Mouse (Mus musculus): ENCODE measurements at regions not wholly inside any gene's neighbourhood (a gene's known extent, or its start where the extent isn't known, plus 50 kb on each side); places are given as distances from the start of the nearest gene placed in this dataset.

- H3K36me3 ChIP-seq (replicated peaks; ENCODE audit: low read length) = peaks cover 4% of the 10 kb centered on the region
- H3K27me3 ChIP-seq (replicated peaks) = peaks cover 67% of the 10 kb centered on the region
Measured at GRCm38 (mm10) chr17:45823501-45823900, 89.9 kb upstream of the 1600014C23Rik start.

GRCm38 (mm10) chr17:45822427-45822826 lies 88.8 kb upstream of the 1600014C23Rik start:
- H3K27me3 ChIP-seq (replicated peaks) = peaks cover 73% of the 10 kb centered on the region
- H3K9me3 ChIP-seq = peaks cover 14% of the 10 kb centered on the region

More at GRCm38 (mm10) chr17:45823501-45823900, 89.9 kb upstream of the 1600014C23Rik start:
- no peak overlapping the region for H3K4me3 ChIP-seq (replicated peaks)
- peaks cover 17% of the 10 kb centered on the region for H3K9me3 ChIP-seq
- peaks cover 31% of the 10 kb centered on the region for H3K4me1 ChIP-seq
- TF ChIP-seq GATA1 (IDR thresholded peaks at IDR 0.05; ENCODE audit: borderline replicate concordance, low read length) = no peak
- TF ChIP-seq FLI1 (IDR thresholded peaks at IDR 0.05; ENCODE audit: low read length) = no peak

GRCm38 (mm10) chr17:45821356-45821755 lies 87.7 kb upstream of the 1600014C23Rik start:
- H3K27me3 ChIP-seq (replicated peaks) = peaks cover 77% of the 10 kb centered on the region
- H3K4me1 ChIP-seq = peaks cover 25% of the 10 kb centered on the region
- no peak overlapping the region for H3K4me3 ChIP-seq (replicated peaks)
- peaks cover 14% of the 10 kb centered on the region for H3K9me3 ChIP-seq
- H3K36me3 ChIP-seq (replicated peaks; ENCODE audit: low read length) = no peaks in the 10 kb centered on the region
- TF ChIP-seq GATA1 (IDR thresholded peaks at IDR 0.05; ENCODE audit: borderline replicate concordance, low read length) (no peak), FLI1 (IDR thresholded peaks at IDR 0.05; ENCODE audit: low read length) (no peak)

More at GRCm38 (mm10) chr17:45822427-45822826, 88.8 kb upstream of the 1600014C23Rik start:
- Histone ChIP-seq H3K4me1 (peaks cover 20% of the 10 kb centered on the region), H3K4me3 (replicated peaks) (no peak overlapping the region), H3K36me3 (replicated peaks; ENCODE audit: low read length) (peaks cover under 1% of the 10 kb centered on the region)
- no peak for TF ChIP-seq GATA1 (IDR thresholded peaks at IDR 0.05; ENCODE audit: borderline replicate concordance, low read length)

GRCm38 (mm10) chr17:45819143-45819542 lies 85.5 kb upstream of the 1600014C23Rik start:
- no peaks in the 10 kb centered on the region for H3K36me3 ChIP-seq (replicated peaks; ENCODE audit: low read length)
- peaks cover 70% of the 10 kb centered on the region for H3K27me3 ChIP-seq (replicated peaks)
- no peak for TF ChIP-seq GATA1 (IDR thresholded peaks at IDR 0.05; ENCODE audit: borderline replicate concordance, low read length)
- TF ChIP-seq FLI1 (IDR thresholded peaks at IDR 0.05; ENCODE audit: low read length) = no peak
- H3K4me1 ChIP-seq = peaks cover 33% of the 10 kb centered on the region
- H3K9me3 ChIP-seq = peaks cover 14% of the 10 kb centered on the region
- H3K4me3 ChIP-seq (replicated peaks) = no peak overlapping the region

- peaks cover 53% of the 10 kb centered on the region for H3K4me1 ChIP-seq
- TF ChIP-seq FLI1 (IDR thresholded peaks at IDR 0.05; ENCODE audit: low read length) = no peak
- TF ChIP-seq GATA1 (IDR thresholded peaks at IDR 0.05; ENCODE audit: borderline replicate concordance, low read length) = no peak
- peaks cover 65% of the 10 kb centered on the region for H3K27me3 ChIP-seq (replicated peaks)
- no peaks in the 10 kb centered on the region for H3K36me3 ChIP-seq (replicated peaks; ENCODE audit: low read length)
- H3K9me3 ChIP-seq = peaks cover 5% of the 10 kb centered on the region; the same call in 1 of the 2 replicates
- H3K4me3 ChIP-seq (replicated peaks) = peak overlapping the region; percentile 28
Measured at GRCm38 (mm10) chr17:45816566-45816965, 82.9 kb upstream of the 1600014C23Rik start.

- H3K4me1 ChIP-seq = peaks cover 60% of the 10 kb centered on the region
- peaks cover 64% of the 10 kb centered on the region for H3K27me3 ChIP-seq (replicated peaks)
Measured at GRCm38 (mm10) chr17:45815833-45816232, 82.2 kb upstream of the 1600014C23Rik start.

GRCm38 (mm10) chr17:45815341-45815740 lies 81.7 kb upstream of the 1600014C23Rik start:
- Histone ChIP-seq H3K4me3 (replicated peaks) (no peak overlapping the region), H3K9me3 (no peaks in the 10 kb centered on the region)

More at GRCm38 (mm10) chr17:45815833-45816232, 82.2 kb upstream of the 1600014C23Rik start:
- H3K36me3 ChIP-seq (replicated peaks; ENCODE audit: low read length) = no peaks in the 10 kb centered on the region
- peak overlapping the region; percentile 56 for H3K4me3 ChIP-seq (replicated peaks)
- TF ChIP-seq GATA1 (IDR thresholded peaks at IDR 0.05; ENCODE audit: borderline replicate concordance, low read length) = no peak
- no peak for TF ChIP-seq FLI1 (IDR thresholded peaks at IDR 0.05; ENCODE audit: low read length)
- H3K9me3 ChIP-seq = no peaks in the 10 kb centered on the region

GRCm38 (mm10) chr17:45814586-45814985 lies 80.9 kb upstream of the 1600014C23Rik start:
- Histone ChIP-seq H3K4me1 (peaks cover 60% of the 10 kb centered on the region), H3K9me3 (0 out of 2 replicates have a peak, but pooled peaks cover 3% of the 10 kb centered on the region), H3K36me3 (replicated peaks; ENCODE audit: low read length) (no peaks in the 10 kb centered on the region), H3K4me3 (replicated peaks) (no peak overlapping the region), H3K27me3 (replicated peaks) (peaks cover 57% of the 10 kb centered on the region)
- TF ChIP-seq FLI1 (IDR thresholded peaks at IDR 0.05; ENCODE audit: low read length) = no peak
- TF ChIP-seq GATA1 (IDR thresholded peaks at IDR 0.05; ENCODE audit: borderline replicate concordance, low read length) = no peak

More at GRCm38 (mm10) chr17:45815341-45815740, 81.7 kb upstream of the 1600014C23Rik start:
- Histone ChIP-seq H3K36me3 (replicated peaks; ENCODE audit: low read length) (no peaks in the 10 kb centered on the region), H3K27me3 (replicated peaks) (peaks cover 61% of the 10 kb centered on the region), H3K4me1 (peaks cover 60% of the 10 kb centered on the region)
- TF ChIP-seq GATA1 (IDR thresholded peaks at IDR 0.05; ENCODE audit: borderline replicate concordance, low read length) = no peak
- TF ChIP-seq FLI1 (IDR thresholded peaks at IDR 0.05; ENCODE audit: low read length) = no peak

- TF ChIP-seq GATA1 (IDR thresholded peaks at IDR 0.05; ENCODE audit: borderline replicate concordance, low read length) = no peak
- no peak for TF ChIP-seq FLI1 (IDR thresholded peaks at IDR 0.05; ENCODE audit: low read length)
- peaks cover 51% of the 10 kb centered on the region for H3K27me3 ChIP-seq (replicated peaks)
Measured at GRCm38 (mm10) chr17:45813956-45814355, 80.3 kb upstream of the 1600014C23Rik start.

GRCm38 (mm10) chr17:45812289-45812955 lies 78.8 kb upstream of the 1600014C23Rik start:
- Histone ChIP-seq H3K9me3 (peaks cover 8% of the 10 kb centered on the region; the same call in 1 of the 2 replicates), H3K4me1 (peaks cover 72% of the 10 kb centered on the region), H3K36me3 (replicated peaks; ENCODE audit: low read length) (no peaks in the 10 kb centered on the region), H3K4me3 (replicated peaks) (no peak overlapping the region), H3K27me3 (replicated peaks) (peaks cover 43% of the 10 kb centered on the region)
- no peak for TF ChIP-seq GATA1 (IDR thresholded peaks at IDR 0.05; ENCODE audit: borderline replicate concordance, low read length)

More at GRCm38 (mm10) chr17:45813956-45814355, 80.3 kb upstream of the 1600014C23Rik start:
- peaks cover 8% of the 10 kb centered on the region; the same call in 1 of the 2 replicates for H3K9me3 ChIP-seq
- no peaks in the 10 kb centered on the region for H3K36me3 ChIP-seq (replicated peaks; ENCODE audit: low read length)
- peaks cover 62% of the 10 kb centered on the region for H3K4me1 ChIP-seq
- H3K4me3 ChIP-seq (replicated peaks) = no peak overlapping the region
